Mouse (Mus musculus): ENCODE results near the gene Gm1979.
A peak's percentile ranks its signal among the peaks of the same experiment; 100 is the strongest.
"Not testable (repeated sequence)": the region's sequence is repeated elsewhere in the genome, so short reads cannot be mapped to it uniquely, and the experiment has no call there.

The Gm1979 gene

GRCm38 (mm10) chr5:26004698-26005097 lies at the start of gene Gm1979:
Gene Gm1979, minus strand, starts transcription at chr5:26004798.
- not testable (repeated sequence) for DNase-seq (ENCODE audit: low spot score in 2 of 2)

GRCm38 (mm10) chr5:26039458-26039857 lies 34.9 kb upstream of the Gm1979 start, which contains the start of gene Speer4a:
Gene Speer4a, minus strand, starts transcription at chr5:26039558.
- not testable (repeated sequence) for DNase-seq (ENCODE audit: low spot score in 2 of 2)

DNA sequence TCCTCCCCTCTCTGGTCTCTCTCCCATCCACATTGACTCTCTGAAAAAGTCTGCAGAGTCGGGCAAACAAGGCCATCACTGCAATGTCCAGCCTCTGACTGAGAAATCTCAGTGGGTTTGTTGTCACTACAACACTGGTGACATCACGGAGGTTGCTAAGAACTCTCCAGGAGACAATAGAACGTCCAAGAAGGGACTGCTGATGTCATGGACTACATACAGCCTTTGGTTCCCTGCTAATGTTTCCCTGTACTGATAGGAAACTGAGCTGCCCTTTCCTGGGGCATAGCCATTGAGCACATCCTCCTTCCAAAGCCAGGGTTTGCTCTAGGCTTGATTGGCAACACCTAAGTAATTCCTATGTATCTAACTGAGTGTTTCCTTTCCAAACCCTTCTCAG lies 18.2 kb upstream of the Gm1979 start, which contains the start of gene Gm5862:
Gene Gm5862, minus strand, starts transcription at position 101 of the 400 bp plus-strand sequence.
- DNase-seq (ENCODE audit: low spot score in 2 of 2) = not testable (repeated sequence)

- not testable (repeated sequence) for DNase-seq (ENCODE audit: low spot score in 2 of 2)
Observed at GRCm38 (mm10) chr5:26007697-26008096, 3.1 kb upstream of the Gm1979 start.

- peak; percentile 2 to 3 for DNase-seq (ENCODE audit: low spot score in 2 of 2)
Observed at GRCm38 (mm10) chr5:26006937-26007695, 2.5 kb upstream of the Gm1979 start.

DNA sequence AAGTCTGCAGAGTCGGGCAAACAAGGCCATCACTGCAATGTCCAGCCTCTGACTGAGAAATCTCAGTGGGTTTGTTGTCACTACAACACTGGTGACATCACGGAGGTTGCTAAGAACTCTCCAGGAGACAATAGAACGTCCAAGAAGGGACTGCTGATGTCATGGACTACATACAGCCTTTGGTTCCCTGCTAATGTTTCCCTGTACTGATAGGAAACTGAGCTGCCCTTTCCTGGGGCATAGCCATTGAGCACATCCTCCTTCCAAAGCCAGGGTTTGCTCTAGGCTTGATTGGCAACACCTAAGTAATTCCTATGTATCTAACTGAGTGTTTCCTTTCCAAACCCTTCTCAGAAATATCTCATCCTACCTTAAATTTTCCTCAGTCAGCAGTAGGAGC lies 16.0 kb downstream of the Gm1979 start, which contains the start of gene Gm21698:
Gene Gm21698, minus strand, starts transcription at position 101 of the 400 bp plus-strand sequence.
- not testable (repeated sequence) for DNase-seq (ENCODE audit: low spot score in 2 of 2)

DNA sequence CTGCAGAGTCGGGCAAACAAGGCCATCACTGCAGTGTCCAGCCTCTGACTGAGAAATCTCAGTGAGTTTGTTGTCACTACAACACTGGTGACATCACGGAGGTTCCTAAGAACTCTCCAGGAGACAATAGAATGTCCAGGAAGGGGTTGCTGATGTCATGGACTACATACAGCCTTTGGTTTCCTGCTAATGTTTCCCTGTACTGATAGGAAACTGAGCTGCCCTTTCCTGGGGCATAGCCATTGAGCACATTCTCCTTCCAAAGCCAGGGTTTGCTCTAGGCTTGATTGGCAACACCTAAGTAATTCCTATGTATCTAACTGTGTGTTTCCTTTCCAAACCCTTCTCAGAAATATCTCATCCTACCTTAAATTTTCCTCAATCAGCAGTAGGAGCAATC lies 32.0 kb downstream of the Gm1979 start, which contains the start of gene Gm21680:
Gene Gm21680, minus strand, starts transcription at position 101 of the 400 bp plus-strand sequence.
- not testable (repeated sequence) for DNase-seq (ENCODE audit: low spot score in 2 of 2)

- DNase-seq (ENCODE audit: low spot score in 2 of 2) = not testable (repeated sequence)
Observed at GRCm38 (mm10) chr5:25957050-25957449, 47.5 kb downstream of the Gm1979 start.

DNA sequence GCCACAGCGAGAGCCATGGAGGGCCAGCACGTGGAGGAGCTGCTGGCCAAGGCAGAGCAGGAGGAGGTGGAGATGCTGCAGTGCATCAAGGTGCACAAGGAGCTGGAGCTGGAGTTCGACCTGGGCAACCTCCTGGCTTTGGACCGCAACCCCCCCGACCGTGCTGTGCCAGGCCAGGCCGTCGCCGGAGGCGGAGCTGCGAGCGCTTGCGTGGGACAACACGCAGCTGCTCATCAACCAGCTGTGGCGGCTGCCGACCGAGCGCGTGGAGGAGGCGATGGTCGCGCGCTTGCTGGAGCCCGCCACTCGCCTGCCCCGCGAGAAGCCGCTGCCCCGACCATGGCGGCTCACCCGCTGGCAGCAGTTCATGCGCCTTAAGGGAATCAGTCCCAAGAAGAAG lies 48.0 kb downstream of the Gm1979 start:
- DNase-seq (ENCODE audit: low spot score in 2 of 2) = not testable (repeated sequence)

DNA sequence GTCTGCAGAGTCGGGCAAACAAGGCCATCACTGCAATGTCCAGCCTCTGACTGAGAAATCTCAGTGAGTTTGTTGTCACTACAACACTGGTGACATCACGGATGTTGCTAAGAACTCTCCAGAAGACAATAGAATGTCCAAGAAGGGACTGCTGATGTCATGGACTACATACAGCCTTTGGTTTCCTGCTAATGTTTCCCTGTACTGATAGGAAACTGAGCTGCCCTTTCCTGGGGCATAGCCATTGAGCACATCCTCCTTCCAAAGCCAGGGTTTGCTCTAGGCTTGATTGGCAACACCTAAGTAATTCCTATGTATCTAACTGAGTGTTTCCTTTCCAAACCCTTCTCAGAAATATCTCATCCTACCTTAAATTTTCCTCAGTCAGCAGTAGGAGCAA lies 50.3 kb downstream of the Gm1979 start, which contains the start of gene Gm21671:
Gene Gm21671, minus strand, starts transcription at position 101 of the 400 bp plus-strand sequence.
- DNase-seq (ENCODE audit: low spot score in 2 of 2) = not testable (repeated sequence)

All from right cerebral cortex, postnatal 36 days (tissue).